Mouse (Mus musculus) intestine, embryonic 15.5 days (tissue): Measurements from ENCODE around the gene Jarid2. TPM values are rescaled to one million over a fixed set of nuclear protein-coding genes. Genes with fewer than 3 reads are reported as not detected.

ENCODE experiments used
- ATAC-seq: fragments of 200-750 bp; cut with Nextera tagmentation; 2 replicates; pipeline ENCODE4 v1.8.0; 2017; ENCODE audit warnings: moderate TSS enrichment, moderate library complexity
- H3K27ac ChIP-seq: fragments of 300-500 bp; sonication (generic); 2 replicates; pipeline ENCODE4 v1.5.1; 2015; ENCODE audit warnings: mild to moderate bottlenecking, inconsistent platforms
- H3K27me3 ChIP-seq: fragments of 300-500 bp; sonication (generic); replicated peaks from 2 replicates; pipeline ENCODE4 v1.6.1; 2015; ENCODE audit warnings: inconsistent platforms
- H3K36me3 ChIP-seq: fragments of 300-500 bp; sonication (generic); 2 replicates; pipeline ENCODE4 v1.6.1; 2015; ENCODE audit warnings: inconsistent platforms
- H3K4me1 ChIP-seq: fragments of 300-500 bp; sonication (generic); replicated peaks from 2 replicates; pipeline ENCODE4 v1.6.1; 2015; ENCODE audit warnings: inconsistent platforms
- H3K4me2 ChIP-seq: fragments of 300-500 bp; sonication (generic); replicated peaks from 2 replicates; pipeline ENCODE4 v1.6.1; 2015; ENCODE audit warnings: mild to moderate bottlenecking, inconsistent platforms
- H3K4me3 ChIP-seq: fragments of 300-500 bp; sonication (generic); replicated peaks from 2 replicates; pipeline ENCODE4 v1.5.1; 2015; ENCODE audit warnings: inconsistent platforms
- H3K9ac ChIP-seq: fragments of 300-500 bp; sonication (generic); 2 replicates; pipeline ENCODE4 v1.6.1; 2015; ENCODE audit warnings: inconsistent platforms
- H3K9me3 ChIP-seq: fragments of 300-500 bp; sonication (generic); 2 replicates; pipeline ENCODE4 v1.6.1; 2016; ENCODE audit warnings: inconsistent platforms
- WGBS: fragments of 180-500 bp; shearing (Covaris S2); methylation state at CpG from one replicate; pipeline ENCODE4 v1.1.7; 2015; 5-methylcytosine and 5-hydroxymethylcytosine counted together
- polyA plus RNA-seq: library from polyadenylated mRNA; unstranded; fragments of >200 nt; fragmentation: Nextera tagmentation; extraction: Ambion mirVana; gene quantifications from 2 replicates; pipeline ENCODE4 v1.2.1, GENCODE M21; 2015

Gene Jarid2
- polyA plus RNA-seq, 1 experiment from 2014 or later: 24.8 TPM

- Histone ChIP-seq H3K9ac (no peak overlapping the region), H3K27ac (no peak overlapping the region), H3K9me3 (no peaks in the 10 kb centered on the region), H3K4me1 (no peaks in the 10 kb centered on the region), H3K27me3 (no peaks in the 10 kb centered on the region), H3K4me2 (no peak overlapping the region), H3K4me3 (no peak overlapping the region), H3K36me3 (no peaks in the 10 kb centered on the region)
- 82% methylated on average over 4 of the region's 4 CpGs for WGBS
- no peak for ATAC-seq
These were observed 151.7 kb downstream of the Jarid2 start for GRCm38 (mm10) chr13:44881001-44881400.

GRCm38 (mm10) chr13:44886221-44886620 lies 156.9 kb downstream of the Jarid2 start:
- H3K36me3 ChIP-seq: no peaks in the 10 kb centered on the region
- no peaks in the 10 kb centered on the region for H3K9me3 ChIP-seq
- no peak for ATAC-seq
- H3K4me2 ChIP-seq: no peak overlapping the region
- H3K4me3 ChIP-seq: no peak overlapping the region
- no peak overlapping the region for H3K27ac ChIP-seq
- H3K9ac ChIP-seq: no peak overlapping the region
- no peaks in the 10 kb centered on the region for H3K27me3 ChIP-seq
- 94% methylated on average over 2 of the region's 2 CpGs for WGBS
- H3K4me1 ChIP-seq: no peaks in the 10 kb centered on the region

GRCm38 (mm10) chr13:44890612-44891011 lies 161.3 kb downstream of the Jarid2 start:
- WGBS: 75% methylated on average over 2 of the region's 2 CpGs
- no peak for ATAC-seq
- H3K27ac ChIP-seq: no peak overlapping the region
- no peak overlapping the region for H3K4me2 ChIP-seq
- no peak overlapping the region for H3K9ac ChIP-seq
- H3K36me3 ChIP-seq: no peaks in the 10 kb centered on the region
- H3K9me3 ChIP-seq: no peaks in the 10 kb centered on the region
- H3K4me1 ChIP-seq: no peaks in the 10 kb centered on the region
- no peak overlapping the region for H3K4me3 ChIP-seq
- H3K27me3 ChIP-seq: no peaks in the 10 kb centered on the region

- WGBS: 58% methylated on average over 5 of the region's 5 CpGs
- Histone ChIP-seq H3K9me3 (no peaks in the 10 kb centered on the region), H3K9ac (no peak overlapping the region), H3K27ac (no peak overlapping the region), H3K36me3 (peaks cover 6% of the 10 kb centered on the region; the same call in 1 of the 2 replicates), H3K4me3 (no peak overlapping the region), H3K27me3 (no peaks in the 10 kb centered on the region), H3K4me2 (no peak overlapping the region), H3K4me1 (no peaks in the 10 kb centered on the region)
- ATAC-seq: no peak
These were observed 162.8 kb downstream of the Jarid2 start for GRCm38 (mm10) chr13:44891813-44892730.

- Histone ChIP-seq H3K27ac (no peak overlapping the region), H3K4me3 (no peak overlapping the region), H3K9ac (no peak overlapping the region), H3K4me2 (no peak overlapping the region), H3K4me1 (no peaks in the 10 kb centered on the region), H3K27me3 (no peaks in the 10 kb centered on the region), H3K36me3 (peaks cover 10% of the 10 kb centered on the region; the same call in 1 of the 2 replicates), H3K9me3 (no peaks in the 10 kb centered on the region)
- ATAC-seq: no peak
- WGBS: 94% methylated on average over 12 of the region's 12 CpGs
These were observed 166.9 kb downstream of the Jarid2 start for GRCm38 (mm10) chr13:44896211-44896610.

- Histone ChIP-seq H3K4me3 (no peak overlapping the region), H3K36me3 (peaks cover 7% of the 10 kb centered on the region; the same call in 1 of the 2 replicates), H3K9me3 (no peaks in the 10 kb centered on the region), H3K4me2 (no peak overlapping the region), H3K27me3 (no peaks in the 10 kb centered on the region), H3K4me1 (0 out of 2 replicates have a peak, but pooled peaks cover under 1% of the 10 kb centered on the region), H3K9ac (no peak overlapping the region), H3K27ac (no peak overlapping the region)
- WGBS: 96% methylated on average over 6 of the region's 6 CpGs
- no peak for ATAC-seq
These were observed 173.0 kb downstream of the Jarid2 start for GRCm38 (mm10) chr13:44902299-44902698.

GRCm38 (mm10) chr13:44903416-44903815 lies 174.1 kb downstream of the Jarid2 start:
- H3K4me3 ChIP-seq: no peak overlapping the region
- H3K9me3 ChIP-seq: no peaks in the 10 kb centered on the region
- no peak overlapping the region for H3K27ac ChIP-seq
- no peak for ATAC-seq
- peaks cover 3% of the 10 kb centered on the region; the same call in 1 of the 2 replicates for H3K36me3 ChIP-seq
- H3K4me1 ChIP-seq: peaks cover 8% of the 10 kb centered on the region
- no peak overlapping the region for H3K9ac ChIP-seq
- H3K27me3 ChIP-seq: no peaks in the 10 kb centered on the region
- no peak overlapping the region for H3K4me2 ChIP-seq

GRCm38 (mm10) chr13:44904271-44904670 lies 175.0 kb downstream of the Jarid2 start:
- ATAC-seq: no peak
- H3K4me2 ChIP-seq: no peak overlapping the region
- peaks cover 14% of the 10 kb centered on the region for H3K4me1 ChIP-seq
- no peak overlapping the region for H3K9ac ChIP-seq
- no peaks in the 10 kb centered on the region for H3K9me3 ChIP-seq
- 57% methylated on average over 1 of the region's 1 CpGs for whole genome bisulfite sequencing
- H3K36me3 ChIP-seq: peaks cover 3% of the 10 kb centered on the region; the same call in 1 of the 2 replicates
- H3K4me3 ChIP-seq: no peak overlapping the region
- H3K27me3 ChIP-seq: no peaks in the 10 kb centered on the region
- H3K27ac ChIP-seq: no peak overlapping the region

GRCm38 (mm10) chr13:44906141-44906540 lies 176.9 kb downstream of the Jarid2 start:
- H3K4me1 ChIP-seq: peaks cover 14% of the 10 kb centered on the region
- H3K4me3 ChIP-seq: no peak overlapping the region
- H3K9ac ChIP-seq: no peak overlapping the region
- no peak for ATAC-seq
- 90% methylated on average over 11 of the region's 11 CpGs for whole genome bisulfite sequencing
- no peaks in the 10 kb centered on the region for H3K9me3 ChIP-seq
- no peaks in the 10 kb centered on the region for H3K27me3 ChIP-seq
- peaks cover 6% of the 10 kb centered on the region; the same call in 1 of the 2 replicates for H3K36me3 ChIP-seq
- no peak overlapping the region for H3K4me2 ChIP-seq
- no peak overlapping the region for H3K27ac ChIP-seq

GRCm38 (mm10) chr13:44907702-44908101 lies 178.4 kb downstream of the Jarid2 start:
- H3K4me1 ChIP-seq: peaks cover 14% of the 10 kb centered on the region
- H3K4me3 ChIP-seq: no peak overlapping the region
- no peaks in the 10 kb centered on the region for H3K27me3 ChIP-seq
- H3K9ac ChIP-seq: no peak overlapping the region
- WGBS: 36% methylated on average over 6 of the region's 6 CpGs
- peaks cover 6% of the 10 kb centered on the region; the same call in 1 of the 2 replicates for H3K36me3 ChIP-seq
- 0 out of 2 replicates have a peak overlapping the region, but pooled peaks have one; percentile 4 for H3K4me2 ChIP-seq
- no peaks in the 10 kb centered on the region for H3K9me3 ChIP-seq
- ATAC-seq: peak; percentile 92
- peak overlapping the region; percentile 77 for H3K27ac ChIP-seq

- no peak for ATAC-seq
- Histone ChIP-seq H3K27me3 (no peaks in the 10 kb centered on the region), H3K4me2 (no peak overlapping the region), H3K4me3 (no peak overlapping the region), H3K36me3 (peaks cover 13% of the 10 kb centered on the region; the same call in 1 of the 2 replicates), H3K9me3 (no peaks in the 10 kb centered on the region), H3K4me1 (peaks cover 16% of the 10 kb centered on the region), H3K9ac (no peak overlapping the region), H3K27ac (no peak overlapping the region; the same call in 1 of the 2 replicates)
- 28% methylated on average over 1 of the region's 1 CpGs for WGBS
These were observed 179.5 kb downstream of the Jarid2 start for GRCm38 (mm10) chr13:44908790-44909189.

GRCm38 (mm10) chr13:44912851-44913250 lies 183.6 kb downstream of the Jarid2 start:
- no peaks in the 10 kb centered on the region for H3K27me3 ChIP-seq
- no peak for ATAC-seq
- no peak overlapping the region for H3K4me3 ChIP-seq
- H3K27ac ChIP-seq: no peak overlapping the region
- WGBS: 75% methylated on average over 2 of the region's 2 CpGs
- H3K9ac ChIP-seq: no peak overlapping the region
- no peaks in the 10 kb centered on the region for H3K9me3 ChIP-seq
- H3K4me1 ChIP-seq: peaks cover 12% of the 10 kb centered on the region
- H3K36me3 ChIP-seq: peaks cover 35% of the 10 kb centered on the region
- H3K4me2 ChIP-seq: no peak overlapping the region
